Mouse (Mus musculus): ENCODE data around the gene Rho. TPM values are rescaled to one million over a fixed set of nuclear protein-coding genes. Genes with fewer than 3 reads are reported as not detected.

The Rho gene
- polyA plus RNA-seq, 1 experiment from 2014 or later = 4.1 TPM

GRCm38 (mm10) chr6:115902545-115902944, 29.0 kb upstream of the Rho start:
- Histone ChIP-seq H3K4me2 (no peak overlapping the region), H3K27me3 (no peaks in the 10 kb centered on the region), H3K36me3 (peaks cover 49% of the 10 kb centered on the region), H3K4me1 (replicated peaks) (peaks cover 9% of the 10 kb centered on the region), H3K27ac (replicated peaks) (no peak overlapping the region), H3K4me3 (no peak overlapping the region), H3K9ac (no peak overlapping the region), H3K9me3 (no peaks in the 10 kb centered on the region)
- 87% methylated on average over 3 of the region's 3 CpGs for WGBS
- no peak for ATAC-seq (ENCODE audit: low read depth)

GRCm38 (mm10) chr6:115905568-115905967, 26.0 kb upstream of the Rho start:
- H3K27ac ChIP-seq (replicated peaks) = no peak overlapping the region
- H3K4me3 ChIP-seq = no peak overlapping the region
- WGBS = 87% methylated on average over 6 of the region's 6 CpGs
- H3K9ac ChIP-seq = no peak overlapping the region
- H3K4me1 ChIP-seq (replicated peaks) = peaks cover 9% of the 10 kb centered on the region
- no peaks in the 10 kb centered on the region for H3K9me3 ChIP-seq
- peaks cover 45% of the 10 kb centered on the region for H3K36me3 ChIP-seq
- H3K27me3 ChIP-seq = no peaks in the 10 kb centered on the region
- no peak for ATAC-seq (ENCODE audit: low read depth)
- H3K4me2 ChIP-seq = no peak overlapping the region

- Histone ChIP-seq H3K4me1 (replicated peaks) (peaks cover 6% of the 10 kb centered on the region), H3K4me3 (no peak overlapping the region), H3K36me3 (peaks cover 45% of the 10 kb centered on the region), H3K27ac (replicated peaks) (no peak overlapping the region), H3K27me3 (no peaks in the 10 kb centered on the region), H3K4me2 (no peak overlapping the region), H3K9me3 (no peaks in the 10 kb centered on the region), H3K9ac (no peak overlapping the region)
- no peak for ATAC-seq (ENCODE audit: low read depth)
- 87% methylated on average over 1 of the region's 1 CpGs for WGBS
Observed at GRCm38 (mm10) chr6:115906455-115906854, 25.1 kb upstream of the Rho start.

GRCm38 (mm10) chr6:115906871-115907270, 24.7 kb upstream of the Rho start:
- WGBS = 87% methylated on average over 2 of the region's 2 CpGs
- Histone ChIP-seq H3K4me3 (no peak overlapping the region), H3K9ac (no peak overlapping the region), H3K4me2 (no peak overlapping the region), H3K4me1 (replicated peaks) (peaks cover 2% of the 10 kb centered on the region; the same call in 1 of the 2 replicates), H3K27ac (replicated peaks) (no peak overlapping the region), H3K36me3 (peaks cover 45% of the 10 kb centered on the region), H3K27me3 (no peaks in the 10 kb centered on the region), H3K9me3 (no peaks in the 10 kb centered on the region)
- no peak for ATAC-seq (ENCODE audit: low read depth)

GRCm38 (mm10) chr6:115908421-115908982, 23.0 kb upstream of the Rho start:
- Histone ChIP-seq H3K27ac (replicated peaks) (no peak overlapping the region), H3K4me3 (no peak overlapping the region), H3K4me1 (replicated peaks) (no peaks in the 10 kb centered on the region), H3K27me3 (no peaks in the 10 kb centered on the region), H3K9ac (no peak overlapping the region), H3K4me2 (no peak overlapping the region), H3K9me3 (no peaks in the 10 kb centered on the region), H3K36me3 (peaks cover 40% of the 10 kb centered on the region)
- ATAC-seq (ENCODE audit: low read depth) = no peak
- WGBS = 43% methylated on average over 6 of the region's 6 CpGs

- Histone ChIP-seq H3K4me1 (replicated peaks) (peaks cover 1% of the 10 kb centered on the region), H3K4me2 (no peak overlapping the region), H3K27me3 (no peaks in the 10 kb centered on the region), H3K9ac (no peak overlapping the region), H3K36me3 (peaks cover 35% of the 10 kb centered on the region), H3K9me3 (no peaks in the 10 kb centered on the region), H3K4me3 (no peak overlapping the region), H3K27ac (replicated peaks) (no peak overlapping the region)
- ATAC-seq (ENCODE audit: low read depth) = no peak
- 74% methylated on average over 3 of the region's 3 CpGs for WGBS
Observed at GRCm38 (mm10) chr6:115909052-115909451, 22.5 kb upstream of the Rho start.

GRCm38 (mm10) chr6:115909940-115910339, 21.6 kb upstream of the Rho start:
- no peak for ATAC-seq (ENCODE audit: low read depth)
- Histone ChIP-seq H3K9ac (no peak overlapping the region), H3K4me1 (replicated peaks) (peaks cover 9% of the 10 kb centered on the region), H3K9me3 (no peaks in the 10 kb centered on the region), H3K27ac (replicated peaks) (no peak overlapping the region), H3K4me2 (no peak overlapping the region), H3K36me3 (peaks cover 28% of the 10 kb centered on the region), H3K27me3 (no peaks in the 10 kb centered on the region), H3K4me3 (no peak overlapping the region)
- WGBS = 79% methylated on average over 8 of the region's 8 CpGs

- ATAC-seq (ENCODE audit: low read depth) = no peak
- 83% methylated on average over 6 of the region's 6 CpGs for WGBS
- no peaks in the 10 kb centered on the region for H3K9me3 ChIP-seq
- H3K4me2 ChIP-seq = no peak overlapping the region
- H3K4me1 ChIP-seq (replicated peaks) = peaks cover 9% of the 10 kb centered on the region
- H3K27ac ChIP-seq (replicated peaks) = no peak overlapping the region
- peaks cover 16% of the 10 kb centered on the region for H3K36me3 ChIP-seq
- H3K9ac ChIP-seq = no peak overlapping the region
- H3K4me3 ChIP-seq = no peak overlapping the region
- no peaks in the 10 kb centered on the region for H3K27me3 ChIP-seq
Observed at GRCm38 (mm10) chr6:115911763-115912162, 19.8 kb upstream of the Rho start.

GRCm38 (mm10) chr6:115913482-115913881, 18.1 kb upstream of the Rho start:
- no peak overlapping the region for H3K27ac ChIP-seq (replicated peaks)

GRCm38 (mm10) chr6:115914511-115915202, 16.9 kb upstream of the Rho start:
- Histone ChIP-seq H3K4me1 (replicated peaks) (peaks cover 9% of the 10 kb centered on the region), H3K4me2 (no peak overlapping the region), H3K9ac (no peak overlapping the region), H3K27ac (replicated peaks) (peak overlapping the region; percentile 15; the same call in 1 of the 2 replicates), H3K4me3 (no peak overlapping the region), H3K9me3 (no peaks in the 10 kb centered on the region), H3K27me3 (no peaks in the 10 kb centered on the region), H3K36me3 (0 out of 2 replicates have a peak, but pooled peaks cover 22% of the 10 kb centered on the region)
- WGBS = 77% methylated on average over 15 of the region's 15 CpGs
- ATAC-seq (ENCODE audit: low read depth) = peak; percentile 24; the same call in 1 of the 2 replicates

More at GRCm38 (mm10) chr6:115913482-115913881, 18.1 kb upstream of the Rho start:
- no peaks in the 10 kb centered on the region for H3K9me3 ChIP-seq
- H3K4me3 ChIP-seq = no peak overlapping the region
- ATAC-seq (ENCODE audit: low read depth) = no peak
- H3K4me2 ChIP-seq = no peak overlapping the region
- H3K36me3 ChIP-seq = 0 out of 2 replicates have a peak, but pooled peaks cover 18% of the 10 kb centered on the region
- 88% methylated on average over 10 of the region's 10 CpGs for WGBS
- no peak overlapping the region for H3K9ac ChIP-seq
- H3K4me1 ChIP-seq (replicated peaks) = peaks cover 9% of the 10 kb centered on the region
- H3K27me3 ChIP-seq = no peaks in the 10 kb centered on the region

GRCm38 (mm10) chr6:115915601-115916445, 15.7 kb upstream of the Rho start:
- ATAC-seq (ENCODE audit: low read depth) = no peak

GRCm38 (mm10) chr6:115916611-115917010, 14.9 kb upstream of the Rho start:
- H3K9ac ChIP-seq = no peak overlapping the region
- no peaks in the 10 kb centered on the region for H3K27me3 ChIP-seq
- H3K27ac ChIP-seq (replicated peaks) = no peak overlapping the region
- no peak for ATAC-seq (ENCODE audit: low read depth)
- 86% methylated on average over 5 of the region's 5 CpGs for WGBS
- H3K4me2 ChIP-seq = no peak overlapping the region
- no peak overlapping the region for H3K4me3 ChIP-seq
- no peaks in the 10 kb centered on the region for H3K9me3 ChIP-seq
- 0 out of 2 replicates have a peak, but pooled peaks cover 26% of the 10 kb centered on the region for H3K36me3 ChIP-seq
- H3K4me1 ChIP-seq (replicated peaks) = peaks cover 13% of the 10 kb centered on the region

More at GRCm38 (mm10) chr6:115915601-115916445, 15.7 kb upstream of the Rho start:
- whole genome bisulfite sequencing = 72% methylated on average over 17 of the region's 17 CpGs
- Histone ChIP-seq H3K27me3 (no peaks in the 10 kb centered on the region), H3K9me3 (no peaks in the 10 kb centered on the region), H3K4me2 (no peak overlapping the region), H3K27ac (replicated peaks) (peak overlapping the region; percentile 18; the same call in 1 of the 2 replicates), H3K36me3 (0 out of 2 replicates have a peak, but pooled peaks cover 26% of the 10 kb centered on the region), H3K4me1 (replicated peaks) (peaks cover 13% of the 10 kb centered on the region), H3K4me3 (no peak overlapping the region), H3K9ac (peak overlapping the region; percentile 8; the same call in 1 of the 2 replicates)

Measured in neural tube, embryonic 13.5 days (tissue).